Mouse (Mus musculus): ENCODE measurements at regions not wholly inside any gene's neighbourhood (a gene's known extent, or its start where the extent isn't known, plus 50 kb on each side); places are given as distances from the start of the nearest gene placed in this dataset.

DNA sequence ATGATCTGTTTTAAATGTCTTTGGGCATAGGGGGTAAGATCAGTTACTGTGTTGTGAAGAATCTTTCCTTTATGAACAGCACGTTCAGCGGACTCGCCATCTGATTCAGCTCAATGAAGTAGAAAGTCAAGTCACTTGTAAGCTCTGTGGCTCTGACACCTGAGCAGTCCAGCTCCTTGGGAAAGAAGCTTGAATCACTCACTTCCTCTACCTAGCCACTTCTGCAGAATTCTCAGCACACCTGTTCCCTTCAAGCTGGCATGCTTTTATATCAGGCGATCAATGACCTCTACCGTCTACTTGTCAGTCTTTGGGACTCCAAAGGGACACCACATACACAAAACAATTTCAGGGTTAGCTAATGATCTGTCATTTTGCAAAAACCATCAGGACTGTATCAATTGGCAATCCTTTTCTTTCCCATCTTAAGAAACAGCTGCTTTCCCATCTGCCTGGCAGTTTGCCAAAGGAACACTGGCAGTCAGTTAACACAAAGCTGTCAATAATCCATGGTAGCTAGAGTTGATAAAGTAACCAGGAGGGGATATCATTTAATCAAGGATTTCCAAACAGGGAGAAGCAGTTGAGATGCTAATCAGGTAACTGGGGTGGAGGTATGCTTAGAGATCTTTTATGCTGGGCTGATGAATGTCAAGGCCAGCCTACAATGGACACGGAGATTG, 382.3 kb upstream of the Gm9747 start:
- 83% methylated on average over 6 of the region's 6 CpGs for WGBS
- H3K9me3 ChIP-seq (replicated peaks; ENCODE audit: control insufficient read depth, low read length), result no peaks in the 10 kb centered on the region
- H3K9ac ChIP-seq (ENCODE audit: low read length), result no peak overlapping the region
- no peak overlapping the region for H3K4me3 ChIP-seq (replicated peaks; ENCODE audit: low read length)
- H3K27ac ChIP-seq (ENCODE audit: low read length), result no peak overlapping the region
- H3K27me3 ChIP-seq (ENCODE audit: control insufficient read depth, insufficient read depth, low read length), result no peaks in the 10 kb centered on the region
- ATAC-seq (ENCODE audit: insufficient read depth, low FRiP score), result no peak
- H3K36me3 ChIP-seq (ENCODE audit: control insufficient read depth, insufficient read depth, low read length), result no peaks in the 10 kb centered on the region
- H3K4me1 ChIP-seq (ENCODE audit: control insufficient read depth, insufficient read depth, low read length), result no peaks in the 10 kb centered on the region
- H3K4me2 ChIP-seq (ENCODE audit: low read depth, low read length), result no peak overlapping the region

DNA sequence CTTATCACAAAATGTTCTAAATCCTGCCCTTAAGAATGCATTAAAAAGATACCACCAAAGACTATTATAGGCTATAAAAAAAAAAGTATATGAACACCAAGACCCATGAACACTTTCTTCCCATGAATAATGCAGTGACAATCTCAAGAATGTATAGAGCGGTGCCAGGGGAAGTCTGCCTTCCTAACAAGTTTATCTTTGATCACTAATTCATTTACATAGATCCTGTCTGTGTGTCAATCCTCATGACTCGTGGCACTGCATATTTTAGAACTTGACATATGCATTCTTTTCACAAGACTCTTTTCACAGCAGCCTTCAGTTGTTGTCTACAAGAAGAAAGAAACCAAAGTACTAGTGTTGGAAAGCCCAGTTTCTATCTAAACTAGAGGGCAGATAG, 373.4 kb upstream of the Gm9747 start:
- H3K4me3 ChIP-seq (replicated peaks; ENCODE audit: low read length), result no peak overlapping the region
- no peak for ATAC-seq (ENCODE audit: insufficient read depth, low FRiP score)
- H3K9me3 ChIP-seq (replicated peaks; ENCODE audit: control insufficient read depth, low read length), result no peaks in the 10 kb centered on the region
- no peak overlapping the region for H3K9ac ChIP-seq (ENCODE audit: low read length)
- H3K4me1 ChIP-seq (ENCODE audit: control insufficient read depth, insufficient read depth, low read length), result no peaks in the 10 kb centered on the region
- no peak overlapping the region for H3K4me2 ChIP-seq (ENCODE audit: low read depth, low read length)
- no peaks in the 10 kb centered on the region for H3K36me3 ChIP-seq (ENCODE audit: control insufficient read depth, insufficient read depth, low read length)
- H3K27me3 ChIP-seq (ENCODE audit: control insufficient read depth, insufficient read depth, low read length), result no peaks in the 10 kb centered on the region
- WGBS, result 46% methylated on average over 2 of the region's 2 CpGs
- no peak overlapping the region for H3K27ac ChIP-seq (ENCODE audit: low read length)

DNA sequence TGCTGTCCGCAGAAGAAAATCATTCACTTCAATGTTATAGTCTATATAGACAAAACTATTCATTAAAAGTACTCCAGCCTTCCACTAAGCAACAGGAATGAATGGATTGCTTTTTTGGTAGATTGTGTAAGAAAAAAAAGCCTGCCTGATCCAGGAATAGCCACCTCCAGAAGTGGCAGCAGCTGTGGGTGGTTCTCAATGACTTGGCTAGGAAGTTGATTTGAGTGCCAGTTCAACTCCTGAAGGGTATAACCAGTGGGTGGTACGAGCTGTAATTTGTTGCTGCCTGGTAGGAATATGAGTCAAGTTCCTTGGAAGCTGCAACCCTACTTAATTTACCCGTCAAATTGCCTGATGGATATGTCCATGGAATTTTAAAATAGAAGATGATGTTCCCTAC, 368.3 kb upstream of the Gm9747 start:
- H3K4me3 ChIP-seq (replicated peaks; ENCODE audit: low read length), result no peak overlapping the region
- H3K9me3 ChIP-seq (replicated peaks; ENCODE audit: control insufficient read depth, low read length), result no peaks in the 10 kb centered on the region
- H3K4me2 ChIP-seq (ENCODE audit: low read depth, low read length), result no peak overlapping the region
- H3K27me3 ChIP-seq (ENCODE audit: control insufficient read depth, insufficient read depth, low read length), result no peaks in the 10 kb centered on the region
- no peaks in the 10 kb centered on the region for H3K4me1 ChIP-seq (ENCODE audit: control insufficient read depth, insufficient read depth, low read length)
- H3K27ac ChIP-seq (ENCODE audit: low read length), result no peak overlapping the region
- 83% methylated on average over 3 of the region's 3 CpGs for WGBS
- no peak for ATAC-seq (ENCODE audit: insufficient read depth, low FRiP score)
- H3K36me3 ChIP-seq (ENCODE audit: control insufficient read depth, insufficient read depth, low read length), result no peaks in the 10 kb centered on the region
- H3K9ac ChIP-seq (ENCODE audit: low read length), result no peak overlapping the region

DNA sequence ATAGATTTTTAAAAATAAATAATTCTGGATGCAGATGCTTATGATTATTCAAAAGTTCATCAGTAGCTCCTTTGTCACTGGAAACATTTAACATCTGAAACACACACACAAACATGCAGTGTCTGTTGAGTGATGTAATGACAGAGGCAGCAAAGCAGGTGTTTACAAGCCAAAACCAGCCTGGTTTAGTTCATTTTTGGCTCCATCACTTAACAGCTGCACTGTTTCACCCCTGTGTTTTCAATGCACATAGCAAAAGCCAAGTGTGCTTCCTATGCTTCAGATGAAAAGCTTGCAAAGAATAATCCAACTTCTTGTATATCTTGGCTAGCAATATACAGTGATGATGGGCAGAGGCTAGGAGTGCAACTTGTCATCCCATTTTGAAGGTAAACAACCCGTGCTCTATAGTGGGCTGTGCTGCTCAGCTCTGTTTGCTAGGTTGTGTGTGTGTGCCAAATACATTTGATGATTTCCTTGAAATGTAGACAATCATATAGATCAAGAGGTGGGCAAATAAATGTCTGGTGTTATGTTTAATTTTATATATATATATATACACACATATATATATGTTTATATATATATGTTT, 345.9 kb upstream of the Gm9747 start:
- H3K27me3 ChIP-seq (ENCODE audit: control insufficient read depth, insufficient read depth, low read length), result no peaks in the 10 kb centered on the region
- H3K4me3 ChIP-seq (replicated peaks; ENCODE audit: low read length), result no peak overlapping the region
- no peaks in the 10 kb centered on the region for H3K4me1 ChIP-seq (ENCODE audit: control insufficient read depth, insufficient read depth, low read length)
- H3K9me3 ChIP-seq (replicated peaks; ENCODE audit: control insufficient read depth, low read length), result no peaks in the 10 kb centered on the region
- no peak overlapping the region for H3K9ac ChIP-seq (ENCODE audit: low read length)
- no peaks in the 10 kb centered on the region for H3K36me3 ChIP-seq (ENCODE audit: control insufficient read depth, insufficient read depth, low read length)
- WGBS, result 38% methylated on average over 1 of the region's 1 CpGs
- no peak overlapping the region for H3K4me2 ChIP-seq (ENCODE audit: low read depth, low read length)
- ATAC-seq (ENCODE audit: insufficient read depth, low FRiP score), result no peak
- H3K27ac ChIP-seq (ENCODE audit: low read length), result no peak overlapping the region

- Histone ChIP-seq H3K27me3 (ENCODE audit: control insufficient read depth, insufficient read depth, low read length) (no peaks in the 10 kb centered on the region), H3K9ac (ENCODE audit: low read length) (no peak overlapping the region), H3K9me3 (replicated peaks; ENCODE audit: control insufficient read depth, low read length) (no peaks in the 10 kb centered on the region), H3K4me2 (ENCODE audit: low read depth, low read length) (no peak overlapping the region), H3K36me3 (ENCODE audit: control insufficient read depth, insufficient read depth, low read length) (no peaks in the 10 kb centered on the region), H3K4me3 (replicated peaks; ENCODE audit: low read length) (no peak overlapping the region), H3K27ac (ENCODE audit: low read length) (no peak overlapping the region), H3K4me1 (ENCODE audit: control insufficient read depth, insufficient read depth, low read length) (no peaks in the 10 kb centered on the region)
- ATAC-seq (ENCODE audit: insufficient read depth, low FRiP score), result no peak
- WGBS, result 82% methylated on average over 3 of the region's 3 CpGs
Measured at GRCm38 (mm10) chr1:81897241-81897640, 335.7 kb upstream of the Gm9747 start.

DNA sequence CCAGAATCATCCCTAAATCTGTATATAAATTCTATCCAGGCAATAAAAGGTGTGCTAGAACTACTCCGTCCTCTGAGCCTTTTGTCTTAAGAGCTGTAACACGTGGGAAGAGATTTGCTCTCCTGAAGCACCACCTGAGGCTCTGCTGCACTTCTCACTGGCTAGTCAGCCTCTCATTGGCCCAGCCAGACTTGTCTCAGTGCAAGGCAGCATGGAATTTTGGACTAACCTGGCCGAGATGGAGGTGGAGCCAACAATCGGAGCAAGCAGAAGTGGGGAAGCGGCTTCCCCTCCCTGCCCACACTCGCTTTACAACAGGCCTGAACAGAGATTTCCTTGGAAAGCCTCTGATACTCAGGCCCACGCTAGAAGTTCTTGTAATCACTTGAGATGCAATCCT, 332.1 kb upstream of the Gm9747 start:
- Histone ChIP-seq H3K4me1 (ENCODE audit: control insufficient read depth, insufficient read depth, low read length) (0 out of 2 replicates have a peak, but pooled peaks cover 3% of the 10 kb centered on the region), H3K4me2 (ENCODE audit: low read depth, low read length) (no peak overlapping the region), H3K27ac (ENCODE audit: low read length) (no peak overlapping the region), H3K27me3 (ENCODE audit: control insufficient read depth, insufficient read depth, low read length) (no peaks in the 10 kb centered on the region), H3K9ac (ENCODE audit: low read length) (no peak overlapping the region), H3K9me3 (replicated peaks; ENCODE audit: control insufficient read depth, low read length) (no peaks in the 10 kb centered on the region), H3K4me3 (replicated peaks; ENCODE audit: low read length) (no peak overlapping the region), H3K36me3 (ENCODE audit: control insufficient read depth, insufficient read depth, low read length) (no peaks in the 10 kb centered on the region)
- no peak for ATAC-seq (ENCODE audit: insufficient read depth, low FRiP score)
- WGBS, result 58% methylated on average over 7 of the region's 7 CpGs

GRCm38 (mm10) chr1:81904056-81904455, 328.9 kb upstream of the Gm9747 start:
- 42% methylated on average over 3 of the region's 3 CpGs for WGBS
- no peaks in the 10 kb centered on the region for H3K36me3 ChIP-seq (ENCODE audit: control insufficient read depth, insufficient read depth, low read length)
- H3K27me3 ChIP-seq (ENCODE audit: control insufficient read depth, insufficient read depth, low read length), result no peaks in the 10 kb centered on the region
- peak overlapping the region; percentile 38; the same call in 1 of the 2 replicates for H3K27ac ChIP-seq (ENCODE audit: low read length)
- 0 out of 2 replicates have a peak, but pooled peaks cover 3% of the 10 kb centered on the region for H3K4me1 ChIP-seq (ENCODE audit: control insufficient read depth, insufficient read depth, low read length)
- no peaks in the 10 kb centered on the region for H3K9me3 ChIP-seq (replicated peaks; ENCODE audit: control insufficient read depth, low read length)
- H3K4me3 ChIP-seq (replicated peaks; ENCODE audit: low read length), result no peak overlapping the region
- no peak overlapping the region for H3K9ac ChIP-seq (ENCODE audit: low read length)
- no peak overlapping the region for H3K4me2 ChIP-seq (ENCODE audit: low read depth, low read length)
- no peak; the same call in 1 of the 2 replicates for ATAC-seq (ENCODE audit: insufficient read depth, low FRiP score)

DNA sequence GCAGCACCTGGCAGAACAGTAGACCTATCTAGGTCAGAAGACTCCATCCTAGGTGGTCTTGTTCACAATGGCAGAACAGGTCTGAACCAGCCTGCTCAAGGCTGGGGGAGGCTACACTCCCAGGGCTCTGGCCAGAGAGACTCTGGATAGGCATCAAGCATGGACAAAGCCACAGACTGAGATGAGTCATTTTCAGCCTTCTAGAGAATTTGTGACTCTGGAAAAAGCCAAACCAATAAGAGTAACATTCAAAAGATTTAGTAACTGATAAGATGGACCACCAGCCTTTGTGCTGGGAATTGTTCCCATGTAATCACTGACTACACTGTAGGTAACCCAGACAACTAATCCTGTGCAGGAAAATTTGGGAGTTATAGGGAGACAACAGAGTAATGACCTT, 320.3 kb upstream of the Gm9747 start:
- Histone ChIP-seq H3K27ac (ENCODE audit: low read length) (no peak overlapping the region), H3K27me3 (ENCODE audit: control insufficient read depth, insufficient read depth, low read length) (no peaks in the 10 kb centered on the region), H3K36me3 (ENCODE audit: control insufficient read depth, insufficient read depth, low read length) (no peaks in the 10 kb centered on the region), H3K4me1 (ENCODE audit: control insufficient read depth, insufficient read depth, low read length) (no peaks in the 10 kb centered on the region), H3K9me3 (replicated peaks; ENCODE audit: control insufficient read depth, low read length) (no peaks in the 10 kb centered on the region), H3K9ac (ENCODE audit: low read length) (no peak overlapping the region), H3K4me2 (ENCODE audit: low read depth, low read length) (no peak overlapping the region), H3K4me3 (replicated peaks; ENCODE audit: low read length) (no peak overlapping the region)
- no peak for ATAC-seq (ENCODE audit: insufficient read depth, low FRiP score)

GRCm38 (mm10) chr1:81913561-81913964, 319.3 kb upstream of the Gm9747 start:
- Histone ChIP-seq H3K4me3 (replicated peaks; ENCODE audit: low read length) (no peak overlapping the region), H3K9ac (ENCODE audit: low read length) (no peak overlapping the region), H3K4me1 (ENCODE audit: control insufficient read depth, insufficient read depth, low read length) (no peaks in the 10 kb centered on the region), H3K9me3 (replicated peaks; ENCODE audit: control insufficient read depth, low read length) (no peaks in the 10 kb centered on the region), H3K27ac (ENCODE audit: low read length) (no peak overlapping the region), H3K4me2 (ENCODE audit: low read depth, low read length) (no peak overlapping the region), H3K27me3 (ENCODE audit: control insufficient read depth, insufficient read depth, low read length) (no peaks in the 10 kb centered on the region), H3K36me3 (ENCODE audit: control insufficient read depth, insufficient read depth, low read length) (no peaks in the 10 kb centered on the region)
- 67% methylated on average over 4 of the region's 4 CpGs for WGBS
- no peak for ATAC-seq (ENCODE audit: insufficient read depth, low FRiP score)

Measured in stomach, embryonic 16.5 days (tissue).